Mouse (Mus musculus): Measurements from ENCODE around the gene Cacna2d4. TPM values are rescaled to one million over a fixed set of nuclear protein-coding genes. Genes with fewer than 3 reads are reported as not detected.
"Not testable (repeated sequence)": the region's sequence is repeated elsewhere in the genome, so short reads cannot be mapped to it uniquely, and the experiment has no call there.

Cacna2d4 gene
- total RNA-seq (2021) = 1 to 10 TPM in 1 of 2 experiments, under 1 TPM in 1; 0.86 to 1.0 TPM
- long read RNA-seq, experiment 1 = 0 reads
- long read RNA-seq, experiment 2, partial matches to known transcripts = 2 of 3 reads
- long read RNA-seq, experiment 2, other reads (novel, unspliced or antisense) = 1 of 3 reads

GRCm38 (mm10) chr6:119236241-119236640 lies at the start of gene Cacna2d4:
TSS of gene Cacna2d4 (plus strand) at chr6:119236526.
- intact Hi-C loops (cut with DNase I; ENCODE audit: low total_unique reads) = no loop called here

GRCm38 (mm10) chr6:119186658-119187057 lies 49.7 kb upstream of the Cacna2d4 start:
- DNase-seq = no peak
- intact Hi-C loops (cut with DNase I; ENCODE audit: low total_unique reads) = no loop called here

More at GRCm38 (mm10) chr6:119236241-119236640, at the start of gene Cacna2d4:
- DNase-seq = no peak

GRCm38 (mm10) chr6:119187631-119188030 lies 48.7 kb upstream of the Cacna2d4 start:
- intact Hi-C loops (cut with DNase I; ENCODE audit: low total_unique reads) = no loop called here
- DNase-seq = no peak

GRCm38 (mm10) chr6:119191478-119191877 lies 44.8 kb upstream of the Cacna2d4 start:
- no peak for DNase-seq
- intact Hi-C loops (cut with DNase I; ENCODE audit: low total_unique reads) = no loop called here

GRCm38 (mm10) chr6:119193571-119194154 lies 42.7 kb upstream of the Cacna2d4 start:
- DNase-seq = no peak
- intact Hi-C loops (cut with DNase I; ENCODE audit: low total_unique reads) = no loop called here

- no peak for DNase-seq
- intact Hi-C loops (cut with DNase I; ENCODE audit: low total_unique reads) = no loop called here
Measured at GRCm38 (mm10) chr6:119194161-119194560, 42.2 kb upstream of the Cacna2d4 start.

- intact Hi-C loops (cut with DNase I; ENCODE audit: low total_unique reads) = no loop called here
- no peak for DNase-seq
Measured at GRCm38 (mm10) chr6:119194601-119195000, 41.7 kb upstream of the Cacna2d4 start.

GRCm38 (mm10) chr6:119196382-119197305 lies 39.7 kb upstream of the Cacna2d4 start, which contains the start of gene Cacna1c:
TSS of gene Cacna1c (minus strand) at chr6:119196418.
- intact Hi-C loops (cut with DNase I; ENCODE audit: low total_unique reads) = no loop called here

GRCm38 (mm10) chr6:119198534-119199273 lies 37.6 kb upstream of the Cacna2d4 start:
- intact Hi-C loops (cut with DNase I; ENCODE audit: low total_unique reads) = no loop called here
- DNase-seq = no peak

More at GRCm38 (mm10) chr6:119196382-119197305, 39.7 kb upstream of the Cacna2d4 start, which contains the start of gene Cacna1c:
- no peak for DNase-seq

GRCm38 (mm10) chr6:119199274-119199879 lies 36.9 kb upstream of the Cacna2d4 start:
- intact Hi-C loops (cut with DNase I; ENCODE audit: low total_unique reads) = no loop called here
- DNase-seq = no peak

GRCm38 (mm10) chr6:119200362-119200761 lies 36.0 kb upstream of the Cacna2d4 start:
- DNase-seq = no peak
- intact Hi-C loops (cut with DNase I; ENCODE audit: low total_unique reads) = no loop called here

- no peak for DNase-seq
- intact Hi-C loops (cut with DNase I; ENCODE audit: low total_unique reads) = no loop called here
Measured at GRCm38 (mm10) chr6:119201575-119201974, 34.8 kb upstream of the Cacna2d4 start.

GRCm38 (mm10) chr6:119204286-119204685 lies 32.0 kb upstream of the Cacna2d4 start:
- intact Hi-C loops (cut with DNase I; ENCODE audit: low total_unique reads) = no loop called here

GRCm38 (mm10) chr6:119204915-119205314 lies 31.4 kb upstream of the Cacna2d4 start:
- no peak for DNase-seq

More at GRCm38 (mm10) chr6:119204286-119204685, 32.0 kb upstream of the Cacna2d4 start:
- DNase-seq = no peak

GRCm38 (mm10) chr6:119206006-119206405 lies 30.3 kb upstream of the Cacna2d4 start:
- DNase-seq; intact Hi-C loops (cut with DNase I; ENCODE audit: low total_unique reads): not testable (repeated sequence)

More at GRCm38 (mm10) chr6:119204915-119205314, 31.4 kb upstream of the Cacna2d4 start:
- intact Hi-C loops (cut with DNase I; ENCODE audit: low total_unique reads) = no loop called here

- intact Hi-C loops (cut with DNase I; ENCODE audit: low total_unique reads) = no loop called here
- no peak for DNase-seq
Measured at GRCm38 (mm10) chr6:119213375-119213774, 23.0 kb upstream of the Cacna2d4 start.

- no peak for DNase-seq
- intact Hi-C loops (cut with DNase I; ENCODE audit: low total_unique reads) = no loop called here
Measured at GRCm38 (mm10) chr6:119214190-119214589, 22.1 kb upstream of the Cacna2d4 start.

- intact Hi-C loops (cut with DNase I; ENCODE audit: low total_unique reads) = no loop called here
Measured at GRCm38 (mm10) chr6:119215040-119215613, 21.2 kb upstream of the Cacna2d4 start.

GRCm38 (mm10) chr6:119217661-119218060 lies 18.7 kb upstream of the Cacna2d4 start:
- intact Hi-C loops (cut with DNase I; ENCODE audit: low total_unique reads) = loop anchor here (2.0 kb wide), 2 partner anchors 129 to 219 kb away; no protein-coding TSS in a partner anchor
- no peak for DNase-seq

More at GRCm38 (mm10) chr6:119215040-119215613, 21.2 kb upstream of the Cacna2d4 start:
- DNase-seq = no peak
